Mouse (Mus musculus): Measurements from ENCODE around the gene Mast1. TPM values are rescaled to one million over a fixed set of nuclear protein-coding genes. Genes with fewer than 3 reads are reported as not detected.

Mast1 gene
- total RNA-seq, 2 experiments from 2014 or later = 2.3 to 4.2 TPM

DNA sequence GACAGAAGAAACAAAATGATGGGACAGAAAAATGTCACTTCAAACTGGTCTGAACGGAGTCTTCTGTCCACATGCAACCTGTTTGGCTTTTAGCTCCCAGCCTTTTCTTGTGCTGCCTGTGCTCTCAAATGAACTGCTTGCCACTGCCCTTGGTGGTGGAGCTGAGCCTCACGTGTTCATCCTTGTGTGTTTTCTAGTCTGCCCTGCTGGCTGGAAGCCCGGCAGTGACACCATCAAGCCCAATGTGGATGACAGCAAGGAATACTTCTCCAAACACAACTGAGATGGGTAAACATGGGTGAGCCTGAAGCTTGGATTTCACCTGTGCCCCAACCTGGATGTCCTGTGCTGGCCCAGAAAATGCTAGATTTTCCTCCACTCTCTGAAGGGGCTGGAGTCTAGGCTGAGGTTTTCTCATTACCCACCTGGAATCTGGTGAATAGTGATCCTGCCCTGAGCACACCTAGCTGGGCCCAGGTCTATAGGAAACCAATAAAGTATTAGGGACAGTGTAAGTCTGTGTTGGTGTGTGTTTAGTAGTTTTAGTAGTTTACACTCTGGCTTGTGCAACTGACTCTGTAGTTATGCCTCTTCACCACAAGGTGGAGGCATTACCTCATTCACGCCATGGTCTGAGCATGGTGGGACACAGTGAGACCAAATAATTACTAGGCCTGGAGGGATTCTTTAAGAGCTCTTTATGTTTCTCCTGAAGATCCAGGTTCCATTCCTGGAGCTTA lies 36.8 kb upstream of the Mast1 start:
- peak; percentile 81 for DNase-seq

- DNase-seq = no peak
Measured at GRCm38 (mm10) chr8:84973079-84973478, 35.9 kb upstream of the Mast1 start.

- no peak for DNase-seq
Measured at GRCm38 (mm10) chr8:84970913-84971312, 33.8 kb upstream of the Mast1 start.

- DNase-seq = peak; percentile 39
Measured at GRCm38 (mm10) chr8:84970135-84970790, 33.1 kb upstream of the Mast1 start.

GRCm38 (mm10) chr8:84969241-84970134 lies 32.3 kb upstream of the Mast1 start, which contains the start of the genes Gm49661, Prdx2 and Rnaseh2a:
Gm49661 (minus strand) TSS chr8:84969433.
Prdx2 (plus strand) TSS chr8:84969587.
Rnaseh2a (minus strand) TSS chr8:84969767.
- DNase-seq = peak; percentile 90

DNA sequence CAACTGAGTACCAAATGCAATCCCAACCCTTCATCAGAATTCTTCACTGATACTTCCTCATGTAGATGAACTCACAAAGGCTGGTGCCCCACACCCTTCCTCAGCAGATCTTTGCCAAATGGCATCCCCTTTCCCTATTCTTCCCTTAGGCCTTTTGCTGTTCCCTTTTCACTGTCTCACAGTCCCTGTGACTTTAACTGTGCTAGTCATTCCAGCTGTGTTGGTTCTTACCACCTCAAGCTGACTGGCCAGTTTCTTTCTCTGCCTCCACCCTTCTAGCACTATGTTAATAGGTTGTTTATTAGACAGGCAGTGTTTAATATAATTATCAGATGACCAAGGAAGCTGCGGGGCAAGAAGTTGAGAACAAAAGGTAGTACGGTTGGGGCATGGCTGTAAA lies 31.5 kb upstream of the Mast1 start:
- peak; percentile 26 for DNase-seq

GRCm38 (mm10) chr8:84967532-84968304 lies 30.6 kb upstream of the Mast1 start:
- DNase-seq = peak; percentile 35

GRCm38 (mm10) chr8:84966603-84967002 lies 29.4 kb upstream of the Mast1 start:
- DNase-seq = peak; percentile 58

- peak; percentile 95 for DNase-seq
Measured at GRCm38 (mm10) chr8:84965731-84966291, 28.7 kb upstream of the Mast1 start.

DNA sequence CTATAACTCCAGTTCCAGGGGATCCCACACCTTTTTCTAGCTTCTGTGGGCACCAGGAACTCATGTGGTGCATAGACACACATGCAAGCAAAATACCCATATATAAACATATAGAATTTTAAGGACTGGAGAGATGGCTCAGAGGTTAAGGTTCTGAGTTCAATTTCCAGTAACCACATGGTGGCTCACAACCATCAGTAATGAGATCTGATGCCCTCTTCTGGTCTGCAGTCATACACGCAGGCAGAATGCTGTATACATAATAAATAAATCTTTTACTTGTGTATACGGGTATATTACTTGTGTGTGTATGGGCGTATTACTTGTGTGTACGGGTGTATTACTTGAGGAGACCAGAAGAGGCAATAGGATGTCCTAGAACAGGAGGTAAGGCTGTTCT lies 26.8 kb upstream of the Mast1 start:
- no peak for DNase-seq

DNA sequence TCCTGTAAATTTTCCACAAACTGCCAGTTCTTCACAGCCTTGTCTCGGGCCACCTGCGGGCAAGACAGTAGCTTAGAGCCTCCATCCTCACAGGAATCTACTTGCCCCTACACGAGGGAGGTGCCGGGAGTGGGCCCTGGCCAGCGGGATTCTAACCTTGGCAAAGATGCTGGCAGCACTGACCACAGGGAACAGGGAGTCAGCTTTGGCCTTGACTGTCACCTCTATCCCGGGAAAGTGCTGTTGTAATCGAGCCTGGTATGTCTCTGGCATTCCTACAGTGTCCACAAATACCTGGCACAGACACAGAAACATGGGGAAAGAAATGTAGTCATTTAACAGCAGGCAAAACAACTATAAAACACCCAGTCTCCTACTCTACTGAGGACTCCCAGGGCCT lies 22.7 kb upstream of the Mast1 start:
- DNase-seq = peak; percentile 77

GRCm38 (mm10) chr8:84956768-84957167 lies 19.6 kb upstream of the Mast1 start:
- DNase-seq = peak; percentile 82

GRCm38 (mm10) chr8:84952612-84953255 lies 15.6 kb upstream of the Mast1 start:
- DNase-seq = peak; percentile 82

DNA sequence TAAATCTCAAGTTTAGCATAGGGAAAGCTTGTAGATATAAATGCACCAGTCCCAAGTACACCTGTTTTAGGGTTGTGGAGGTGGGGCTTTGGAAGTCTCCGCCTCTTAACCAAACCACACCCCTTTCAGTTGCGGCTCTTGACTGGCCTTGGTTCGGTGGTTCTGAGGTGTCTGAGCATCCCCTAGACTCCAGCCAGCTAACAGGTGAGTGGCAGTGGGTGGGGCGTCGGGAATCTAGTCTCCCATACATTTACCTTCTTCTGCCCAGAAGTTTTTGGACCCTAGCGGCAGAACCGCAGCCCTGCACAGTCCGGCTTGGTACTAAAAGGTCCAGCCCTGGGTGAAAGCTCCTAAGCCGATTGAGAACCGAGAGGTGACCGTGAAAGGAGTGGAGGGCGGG lies 12.6 kb upstream of the Mast1 start:
- no peak for DNase-seq

DNA sequence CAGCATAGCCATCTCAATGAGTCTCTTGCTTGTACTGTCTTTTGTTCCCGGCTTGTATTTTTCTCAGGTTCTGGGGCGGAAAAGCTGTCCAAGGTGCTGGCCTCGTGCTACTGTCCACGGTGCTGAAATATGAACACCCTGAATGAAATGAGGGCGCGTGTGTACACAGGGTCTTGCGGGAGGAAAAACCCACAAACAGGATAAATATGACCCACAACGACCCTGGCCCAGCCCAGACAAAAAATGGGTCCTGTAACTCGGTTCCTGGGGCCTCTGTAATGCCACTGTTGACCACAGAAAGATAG lies 10.0 kb upstream of the Mast1 start:
- peak; percentile 73 for DNase-seq

DNA sequence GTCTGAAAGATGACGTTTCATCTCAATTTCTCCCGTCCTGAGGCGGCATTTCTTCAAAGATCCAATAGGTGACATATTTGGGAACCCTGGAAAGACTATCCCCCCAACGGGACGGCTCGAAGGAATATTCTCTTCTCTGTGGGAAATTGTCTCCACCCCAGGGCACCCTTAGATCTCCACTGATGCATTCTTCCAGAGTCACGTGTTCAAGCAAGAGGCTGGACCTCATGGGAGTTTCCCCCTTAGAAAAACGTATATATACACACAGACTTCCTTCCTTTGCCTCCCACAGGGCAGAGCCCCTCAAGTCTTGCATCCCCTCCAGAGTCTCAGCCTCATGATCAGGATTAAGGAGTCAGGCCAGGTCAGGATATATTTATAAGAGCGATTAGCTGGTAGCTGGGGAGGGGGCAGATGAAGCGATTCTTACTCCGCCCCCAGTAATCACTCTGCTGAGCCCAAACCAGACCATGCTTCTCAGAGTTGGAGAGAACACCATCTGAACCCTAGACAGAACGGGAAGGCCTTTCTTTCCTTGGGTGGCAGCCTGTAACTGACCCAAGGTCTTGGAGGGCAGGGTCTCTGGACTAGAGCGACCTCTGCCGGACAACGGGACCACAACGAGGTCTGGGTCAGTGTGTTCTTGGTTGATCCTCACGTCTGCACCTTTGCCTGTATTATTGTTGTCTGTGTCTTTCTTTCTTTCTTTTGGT lies 9.5 kb upstream of the Mast1 start, which contains the start of gene Rtbdn:
Gene Rtbdn, plus strand, starts transcription at position 464 of the 713 bp plus-strand sequence.
- no peak for DNase-seq

- no peak for DNase-seq
Measured at GRCm38 (mm10) chr8:84945633-84946527, 8.7 kb upstream of the Mast1 start.

DNA sequence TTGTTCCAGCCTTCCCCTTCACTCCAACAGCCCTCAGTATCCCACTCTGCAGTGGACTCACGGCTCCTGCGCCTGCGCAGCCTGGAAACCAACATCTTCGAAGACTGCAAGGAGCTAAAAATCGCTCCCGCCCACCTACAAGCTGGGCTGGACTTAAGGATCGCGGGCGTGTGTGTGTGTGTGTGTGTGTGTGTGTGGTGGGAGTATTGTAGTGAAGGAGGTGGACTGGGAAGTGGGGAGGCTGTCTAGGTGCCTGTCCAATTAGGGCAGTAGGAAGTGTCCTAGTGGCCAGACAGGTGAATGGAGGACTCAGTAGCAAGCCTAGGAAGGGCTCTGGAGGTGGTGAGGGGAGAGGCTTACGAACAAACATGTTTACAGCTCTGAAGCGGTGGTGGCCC lies 8.1 kb upstream of the Mast1 start:
- no peak for DNase-seq

- DNase-seq = peak; percentile 52
Measured at GRCm38 (mm10) chr8:84944478-84945160, 7.5 kb upstream of the Mast1 start.

Data from adrenal gland, postnatal 10 days (tissue).